Mouse (Mus musculus) embryo, embryonic 10.5 days (tissue): ENCODE data around the gene Rai1.

Source experiments
- DNase-seq: peaks from one replicate; pipeline ENCODE4 v3.0.0-alpha.2; 2015; ENCODE audit warnings: low spot score

Rai1 gene

DNA sequence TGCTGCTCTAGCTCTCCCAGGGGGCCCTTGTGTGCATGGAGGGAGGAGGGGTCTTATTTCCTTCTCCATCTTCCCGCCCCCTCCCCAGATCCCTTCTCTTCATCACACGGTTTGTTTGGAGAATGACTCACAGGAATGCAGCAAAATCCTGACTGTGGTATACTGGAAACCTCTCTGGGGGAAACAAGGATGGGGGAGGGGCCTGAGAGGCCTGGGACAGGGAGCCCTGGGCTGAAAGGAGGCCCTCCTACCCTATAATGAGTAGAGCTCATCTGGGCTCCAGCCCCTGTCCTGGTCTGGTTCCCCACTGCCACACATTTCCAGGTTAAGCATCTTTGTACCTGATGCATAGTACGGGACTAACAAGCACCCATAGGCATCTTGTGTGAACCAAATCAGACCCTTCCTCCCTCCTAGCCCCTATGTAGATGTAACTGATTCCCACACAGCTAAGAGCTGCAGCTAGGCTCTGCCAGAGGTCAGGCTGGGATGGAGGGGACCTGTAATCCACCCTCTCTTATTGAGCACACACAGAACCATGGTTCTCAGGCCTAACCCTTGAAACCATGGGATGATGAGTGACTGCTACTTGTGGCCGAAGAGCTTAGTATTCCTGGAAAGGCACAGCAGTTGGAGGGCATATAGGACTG lies 23.2 kb downstream of the Rai1 start:
- peak; percentile 56 for DNase-seq

DNA sequence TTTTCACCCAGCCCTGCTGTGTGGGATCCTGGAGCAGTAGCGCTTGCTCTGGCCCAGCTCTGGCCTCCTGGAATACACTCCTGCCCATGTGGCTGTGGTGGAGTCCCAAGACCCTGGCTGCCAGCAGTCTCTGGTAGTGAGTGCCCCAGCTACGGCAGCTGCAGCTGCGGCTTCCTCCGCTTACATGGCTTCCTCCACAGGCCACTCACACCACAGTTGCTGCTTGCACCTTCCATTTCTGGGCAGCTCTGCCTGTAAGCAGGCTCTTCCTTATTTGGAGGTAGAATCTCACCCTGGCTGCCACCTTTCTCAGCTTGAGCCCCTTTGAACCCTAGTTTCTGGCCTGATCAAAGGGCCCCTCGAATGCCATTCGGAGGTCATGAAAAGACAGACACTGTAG lies 25.7 kb downstream of the Rai1 start:
- no peak for DNase-seq

DNA sequence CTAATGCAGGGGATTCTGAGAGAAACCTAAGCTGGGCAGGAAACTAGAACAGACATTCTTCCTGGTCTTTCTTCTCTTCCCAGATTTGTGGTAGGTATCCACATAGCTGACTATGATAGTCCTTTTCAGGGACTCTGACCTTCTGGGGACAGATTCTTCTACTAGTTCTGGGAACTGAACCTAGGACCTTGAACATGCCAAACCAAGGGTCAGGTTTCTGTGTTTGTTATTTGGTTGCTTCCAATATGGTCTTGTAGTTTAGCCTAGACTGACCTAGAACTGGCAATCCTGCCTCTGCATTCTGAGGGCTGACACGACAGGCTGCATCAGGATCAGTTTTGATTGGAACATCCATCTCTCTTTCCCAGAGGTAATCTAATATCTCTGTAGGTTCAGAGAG lies 27.2 kb downstream of the Rai1 start:
- no peak for DNase-seq

DNA sequence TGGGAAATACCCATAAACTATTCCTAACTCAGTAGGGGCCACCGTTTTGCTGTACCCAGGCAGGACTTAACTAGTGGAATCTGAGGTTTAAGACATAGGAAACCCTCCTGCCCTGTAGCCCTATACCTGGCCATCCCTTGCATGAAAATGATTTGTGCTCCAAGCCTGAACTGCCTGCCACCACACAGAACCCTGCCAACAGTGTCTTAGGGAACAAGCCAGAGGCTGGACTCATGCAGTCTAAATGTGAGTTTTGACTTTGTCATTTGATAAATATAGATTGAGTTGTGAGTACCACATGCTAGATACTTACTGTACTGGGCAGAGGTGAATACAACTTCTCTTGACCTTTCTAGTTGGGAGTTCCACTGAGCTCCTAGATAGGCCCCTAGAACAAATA lies 31.7 kb downstream of the Rai1 start:
- DNase-seq, result no peak

DNA sequence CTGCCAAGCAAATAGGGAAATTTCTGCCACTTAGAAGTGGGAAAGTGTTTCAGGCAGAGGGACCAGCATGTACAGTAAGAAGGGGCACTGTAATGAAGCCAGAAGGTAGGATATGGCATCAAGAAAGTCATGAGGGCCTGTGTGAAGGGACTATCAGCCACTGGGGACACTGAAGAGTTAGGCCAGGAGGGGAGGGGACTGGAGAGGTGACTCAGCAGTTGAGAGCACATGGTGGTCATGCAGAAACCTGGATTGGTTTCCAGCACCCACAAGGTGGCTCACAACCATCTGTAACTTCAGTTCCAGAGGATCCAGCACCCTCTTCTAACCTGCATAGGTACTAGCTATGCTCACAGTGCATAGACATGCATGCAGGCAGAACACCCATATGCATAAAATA lies 32.4 kb downstream of the Rai1 start:
- DNase-seq, result no peak

DNA sequence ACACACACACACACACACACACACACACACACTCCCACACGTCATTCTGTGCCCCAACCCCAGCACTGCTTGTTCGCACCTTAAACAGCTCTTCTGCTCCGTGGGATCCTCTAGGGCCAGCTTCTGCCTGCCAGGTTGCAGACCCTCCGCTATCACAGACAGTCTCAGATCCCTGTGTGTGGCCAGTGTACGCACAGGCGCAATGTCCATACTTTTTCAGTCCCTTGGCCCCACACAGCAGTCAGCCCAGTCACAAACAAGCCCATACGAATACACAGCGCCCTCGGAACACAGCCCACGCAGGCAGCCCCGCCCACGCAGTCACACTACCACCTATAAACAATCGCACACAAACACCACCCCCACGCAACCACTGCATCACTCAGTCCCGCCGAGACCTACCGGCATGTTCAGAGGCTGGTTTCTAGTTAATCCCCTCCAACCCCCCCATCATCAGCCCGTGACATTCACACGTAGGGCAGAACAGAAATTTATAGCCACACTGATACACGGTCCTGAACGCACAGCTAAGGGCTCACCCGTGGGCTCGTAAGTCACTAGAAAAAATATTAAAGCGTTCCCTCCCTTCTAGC lies 34.4 kb downstream of the Rai1 start:
- peak; percentile 50 for DNase-seq

DNA sequence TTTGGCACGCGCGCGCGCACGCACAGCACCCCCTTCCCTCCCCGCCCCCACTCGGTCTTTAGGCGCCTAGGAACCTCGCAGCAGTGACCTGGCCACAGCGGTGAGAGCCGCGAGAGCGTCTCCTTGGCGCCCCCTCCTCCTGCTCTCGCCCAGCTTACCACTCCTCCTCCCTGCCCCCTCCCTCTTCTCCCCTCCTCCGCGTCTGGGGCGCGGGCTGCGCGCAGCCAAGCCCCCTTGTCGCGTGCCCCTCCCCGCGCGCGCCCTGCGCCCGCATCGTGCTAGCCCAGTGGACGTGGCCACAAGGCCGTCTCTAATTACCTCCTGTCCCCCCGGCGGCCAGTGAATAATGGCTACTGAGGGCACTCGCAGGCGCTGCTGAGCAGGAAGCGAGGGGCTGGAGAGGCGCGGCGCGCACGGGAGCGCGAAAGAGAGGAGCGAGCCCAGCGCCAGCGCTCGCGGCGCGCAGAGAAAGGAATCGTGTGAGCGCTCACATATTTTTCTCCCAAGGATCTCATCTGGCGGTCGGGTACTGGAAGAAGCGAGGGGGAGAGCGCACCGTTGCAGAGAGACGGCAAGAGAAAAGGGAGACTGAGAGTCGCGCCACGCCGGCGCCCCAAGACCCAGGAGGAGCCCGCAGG lies 35.0 kb downstream of the Rai1 start:
- DNase-seq, result peak; percentile 93

DNA sequence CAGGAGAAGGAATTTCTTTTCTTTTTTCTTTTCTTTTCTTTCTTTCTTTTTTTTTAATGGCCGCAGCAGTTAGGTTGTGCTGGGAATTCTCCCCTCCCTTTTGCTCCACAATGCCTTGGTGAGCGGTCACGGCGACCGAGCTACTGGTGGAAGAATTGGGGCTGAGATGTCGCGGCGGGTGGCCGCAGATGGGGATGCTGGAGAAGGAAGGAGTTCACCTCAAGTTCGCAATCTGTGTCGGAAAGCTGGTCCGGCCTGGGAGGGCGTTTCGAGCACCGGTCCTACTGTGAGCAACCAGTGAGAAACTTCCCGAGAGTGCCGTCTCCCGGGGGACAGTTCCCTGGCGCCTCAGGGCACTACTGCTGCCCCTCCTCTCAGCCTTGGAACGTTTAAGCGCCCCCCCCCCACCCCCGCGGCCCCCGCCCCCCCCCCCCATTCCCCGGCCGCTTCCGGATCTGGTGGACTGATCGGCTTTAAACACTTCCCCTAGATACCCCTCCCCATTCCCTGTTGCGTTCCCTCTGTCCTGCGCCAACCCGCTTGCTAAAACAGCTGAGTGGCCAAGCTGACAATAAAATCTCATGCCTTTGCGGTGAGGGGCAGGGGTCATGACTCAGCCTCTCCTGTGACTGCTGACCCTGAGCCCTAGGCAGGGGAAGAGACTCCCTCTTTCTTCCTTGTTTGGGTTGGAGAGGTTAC lies 35.9 kb downstream of the Rai1 start:
- peak; percentile 67 for DNase-seq

DNA sequence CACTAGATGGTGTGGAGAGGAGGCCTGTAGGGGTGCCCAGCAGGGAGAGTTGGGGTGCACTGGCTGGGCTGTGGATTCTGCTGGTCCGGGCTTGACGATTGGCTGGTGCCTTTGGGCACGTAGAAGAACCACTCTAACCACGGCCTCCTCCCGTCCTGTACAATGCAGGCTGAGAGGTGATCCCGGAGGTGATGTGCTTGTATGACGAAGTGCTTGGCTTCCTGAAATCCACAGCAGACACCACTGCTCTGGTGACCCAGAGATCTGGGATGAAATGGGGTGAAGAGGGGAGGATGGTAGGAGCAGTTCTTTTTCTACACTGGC lies 36.4 kb downstream of the Rai1 start:
- no peak for DNase-seq

DNA sequence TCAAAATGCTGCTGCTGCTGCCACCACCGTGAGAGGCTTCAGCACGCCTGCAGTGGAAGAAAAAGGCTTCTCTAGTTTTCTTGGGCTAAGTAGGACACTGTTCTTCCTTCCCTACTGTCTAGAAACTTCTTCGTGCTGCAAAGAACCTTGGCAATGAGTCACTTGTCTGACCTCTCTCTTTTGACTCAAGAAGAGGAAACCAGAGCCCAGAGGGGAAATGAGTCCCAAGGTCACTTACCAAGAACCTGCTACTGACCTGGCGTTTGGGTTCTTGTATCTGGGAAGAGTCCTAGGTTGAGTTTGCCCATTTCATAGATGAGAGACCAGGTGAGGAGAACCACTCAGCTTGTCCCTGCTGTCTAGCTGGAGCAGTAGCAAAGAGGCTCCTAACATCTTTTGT lies 38.3 kb downstream of the Rai1 start:
- DNase-seq, result no peak

DNA sequence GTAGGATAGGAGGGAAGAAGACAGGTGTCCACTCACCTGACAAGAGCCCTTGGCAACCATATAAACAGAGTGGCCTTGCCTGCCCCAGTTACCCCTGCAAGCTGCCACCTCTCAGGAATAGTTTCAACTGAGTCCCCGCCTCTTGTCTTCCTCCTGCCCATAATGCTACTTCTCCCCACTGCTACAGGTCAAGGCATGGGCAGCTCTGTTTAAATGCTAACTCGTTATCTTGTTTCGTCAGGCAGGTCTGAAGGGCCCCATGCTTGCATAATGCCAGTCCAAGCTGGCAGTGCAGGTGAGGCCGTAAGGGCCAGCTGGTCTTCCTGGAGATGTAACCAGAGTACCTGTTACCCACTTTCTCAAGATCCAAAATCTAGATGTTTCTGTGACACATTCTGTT lies 41.4 kb downstream of the Rai1 start:
- DNase-seq, result no peak

DNA sequence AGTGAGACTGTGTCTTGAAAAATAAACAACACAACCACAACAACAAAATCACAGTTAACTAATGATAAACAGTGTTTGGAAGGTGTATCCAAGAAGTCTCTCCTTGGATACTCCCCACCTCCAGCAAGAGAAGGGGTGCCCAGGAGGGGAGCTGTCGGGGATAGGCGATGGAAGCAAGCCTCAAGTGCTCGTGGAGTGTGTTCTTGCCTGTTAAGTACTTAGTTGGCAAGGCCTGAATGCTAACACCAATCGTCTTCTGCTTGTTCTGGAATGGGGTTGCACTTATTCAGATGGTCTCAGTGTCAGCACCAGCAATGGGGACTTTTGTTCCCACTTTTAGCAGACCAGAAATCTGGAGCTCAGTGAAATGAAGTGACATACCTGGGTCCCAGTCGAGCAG lies 43.8 kb downstream of the Rai1 start:
- no peak for DNase-seq

DNA sequence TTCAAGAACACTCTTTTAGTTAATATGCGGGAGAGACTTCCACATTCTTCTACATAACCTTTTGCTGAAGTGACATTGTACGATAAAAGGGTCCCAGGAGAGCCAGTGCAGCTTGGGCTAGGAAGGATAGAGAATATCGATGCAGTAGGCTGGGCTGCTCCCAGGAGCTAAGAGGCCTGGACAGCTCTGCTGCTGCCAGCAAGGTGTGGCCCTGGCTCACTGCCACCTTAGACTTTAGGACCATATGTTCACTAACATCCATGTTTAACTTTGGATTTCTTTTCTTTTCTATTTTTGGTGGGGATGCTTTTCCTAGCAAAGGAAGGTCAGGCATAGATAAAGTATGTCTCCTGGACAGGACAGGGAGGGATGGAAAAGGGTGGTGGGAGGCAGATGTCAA lies 44.3 kb downstream of the Rai1 start:
- no peak for DNase-seq

DNA sequence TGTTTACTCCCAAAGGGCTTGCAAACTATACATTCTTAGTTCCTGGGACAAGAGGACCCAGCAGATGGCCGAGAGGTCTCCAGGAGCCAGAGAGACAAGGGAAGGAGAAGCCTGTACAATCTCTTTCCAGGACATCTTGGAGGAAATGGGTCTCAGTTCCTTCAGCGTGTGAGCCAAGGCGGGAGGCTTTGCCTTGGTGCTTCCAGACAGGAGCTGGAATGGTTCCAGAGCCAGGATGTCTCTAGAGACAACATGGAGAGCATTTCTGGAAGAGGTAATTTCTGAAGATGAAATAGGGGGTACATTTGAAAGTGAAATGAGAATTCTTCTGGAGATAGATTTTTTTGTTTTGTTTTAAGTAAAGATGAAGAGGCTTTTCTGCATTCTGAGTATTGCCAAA lies 45.9 kb downstream of the Rai1 start:
- DNase-seq, result no peak

DNA sequence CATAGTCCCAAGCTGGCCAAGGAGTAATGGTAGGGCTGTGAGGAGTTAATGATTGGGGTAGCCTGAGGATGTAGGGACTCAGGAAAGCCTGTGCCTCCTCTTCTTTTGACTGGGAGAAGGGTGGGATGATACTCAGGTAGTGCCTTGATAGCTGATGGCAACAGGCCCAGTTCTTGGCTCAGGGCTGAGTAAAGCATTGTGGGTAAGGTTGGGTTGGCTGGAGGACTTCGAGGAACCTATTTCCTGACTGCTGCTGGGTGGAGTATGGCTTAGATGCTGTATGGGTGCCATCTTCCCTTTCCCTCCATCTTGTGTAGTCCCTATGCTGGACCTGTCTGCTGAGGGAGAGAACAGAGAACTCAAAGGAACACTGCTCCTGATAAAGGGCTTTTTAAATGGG lies 47.5 kb downstream of the Rai1 start:
- no peak for DNase-seq

DNA sequence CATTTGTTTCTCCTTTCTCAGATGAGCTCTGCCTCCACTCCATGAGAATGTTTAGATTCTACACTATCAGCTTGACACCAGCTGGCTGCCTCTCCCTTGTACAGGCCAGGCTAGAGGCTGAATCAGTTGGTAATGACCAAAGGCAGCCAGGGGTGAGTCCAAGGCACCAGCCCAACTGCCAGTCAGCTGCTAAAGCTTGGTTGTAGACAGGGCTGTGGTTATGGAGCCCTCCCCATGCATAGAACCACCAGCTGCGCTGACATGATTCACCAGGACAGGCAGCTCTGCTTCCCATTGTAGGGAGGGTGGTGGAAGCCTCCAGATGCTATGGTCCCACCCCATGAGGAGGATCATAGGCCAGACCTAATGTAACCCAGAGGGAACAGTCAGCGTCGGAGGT lies 49.1 kb downstream of the Rai1 start:
- no peak for DNase-seq

DNA sequence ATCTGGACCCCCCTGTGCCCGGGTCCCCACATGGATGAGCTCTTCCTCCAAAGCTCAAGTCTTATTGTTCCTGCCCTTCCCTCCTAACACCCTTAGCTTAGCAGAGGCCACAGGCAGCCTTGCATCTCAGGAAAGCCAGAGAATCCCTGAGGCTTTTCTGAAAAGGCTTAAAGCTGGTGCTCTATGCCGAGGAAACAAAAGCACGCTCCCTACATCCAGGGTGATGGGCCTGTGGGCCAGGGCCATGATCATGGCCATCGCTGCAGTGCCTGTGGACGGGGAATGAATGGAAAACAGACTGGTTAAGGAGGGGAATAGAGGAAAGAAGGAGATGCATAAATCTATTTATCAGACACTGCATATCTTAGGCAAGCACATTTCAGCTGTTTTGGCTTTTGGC lies 50.9 kb downstream of the Rai1 start:
- DNase-seq, result no peak

DNA sequence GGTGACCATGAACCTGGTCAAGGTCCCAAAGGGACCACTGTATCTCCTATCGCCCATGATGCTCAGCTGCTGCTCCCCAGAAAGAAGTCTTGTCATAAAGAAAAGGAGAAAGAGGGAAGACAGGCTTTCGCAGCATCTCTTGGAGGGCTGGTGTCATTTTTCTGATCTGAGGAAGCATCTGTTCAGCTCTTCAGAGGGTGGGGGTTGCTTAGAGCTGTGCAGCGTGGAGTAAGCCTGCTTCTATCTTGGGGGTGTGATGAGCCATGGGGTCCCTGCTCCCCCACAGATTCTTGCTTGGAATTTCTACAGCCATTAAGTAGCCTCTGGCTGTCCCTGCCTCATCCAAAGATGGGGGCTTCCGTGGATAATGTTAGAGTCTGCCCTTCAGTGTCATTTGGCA lies 53.5 kb downstream of the Rai1 start:
- DNase-seq, result no peak

DNA sequence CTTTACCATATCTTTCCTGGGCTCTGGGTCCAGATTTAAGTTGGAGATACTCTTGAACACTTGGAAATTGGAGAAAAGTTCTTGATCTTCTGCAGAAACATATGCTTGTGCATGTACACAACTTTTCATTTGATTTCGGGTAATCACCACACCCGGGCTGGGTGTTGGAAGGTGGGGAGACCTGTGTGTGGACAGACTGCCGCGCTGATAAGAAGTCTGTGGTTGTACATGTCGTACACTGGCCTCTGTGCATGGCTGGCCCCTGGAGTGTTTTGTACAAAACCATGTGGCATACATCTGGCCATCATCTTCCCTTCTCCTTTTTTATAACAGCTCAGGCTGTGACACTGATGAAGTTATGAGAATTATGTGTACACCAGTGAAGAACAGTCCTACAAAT lies 55.1 kb downstream of the Rai1 start:
- no peak for DNase-seq

DNA sequence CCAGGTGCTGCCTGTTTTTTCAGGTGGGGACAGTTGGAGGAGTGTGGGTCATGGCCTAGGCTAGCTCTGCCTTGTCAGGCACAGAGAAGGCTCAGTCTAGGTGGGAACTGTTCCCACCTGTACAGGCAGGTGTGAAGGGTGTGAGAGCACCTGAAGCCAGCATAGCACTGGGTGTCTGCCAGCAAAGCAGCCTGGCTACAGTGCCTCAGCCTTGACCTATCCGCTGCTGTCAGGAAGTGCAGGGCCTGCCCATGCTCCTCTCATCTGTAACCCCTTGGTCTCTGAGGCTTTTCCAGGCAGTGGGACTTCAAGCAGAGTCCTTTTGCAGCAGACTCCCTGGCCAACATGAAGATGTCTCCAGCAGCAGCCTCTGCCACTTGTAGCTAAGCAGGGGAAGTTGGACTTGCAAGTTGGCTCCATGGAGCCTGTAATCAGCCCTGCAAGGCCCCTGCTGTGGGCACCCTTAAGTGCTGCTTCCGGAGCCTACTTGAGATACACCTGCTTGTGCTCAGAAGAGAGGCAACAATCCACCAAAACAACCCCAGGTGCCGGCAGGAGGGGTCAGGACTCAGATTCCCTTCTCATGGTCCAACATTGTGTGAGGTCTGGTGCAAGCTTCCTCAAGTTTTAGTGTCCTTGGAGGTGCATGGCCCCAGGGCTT lies 55.8 kb downstream of the Rai1 start:
- DNase-seq, result no peak

DNA sequence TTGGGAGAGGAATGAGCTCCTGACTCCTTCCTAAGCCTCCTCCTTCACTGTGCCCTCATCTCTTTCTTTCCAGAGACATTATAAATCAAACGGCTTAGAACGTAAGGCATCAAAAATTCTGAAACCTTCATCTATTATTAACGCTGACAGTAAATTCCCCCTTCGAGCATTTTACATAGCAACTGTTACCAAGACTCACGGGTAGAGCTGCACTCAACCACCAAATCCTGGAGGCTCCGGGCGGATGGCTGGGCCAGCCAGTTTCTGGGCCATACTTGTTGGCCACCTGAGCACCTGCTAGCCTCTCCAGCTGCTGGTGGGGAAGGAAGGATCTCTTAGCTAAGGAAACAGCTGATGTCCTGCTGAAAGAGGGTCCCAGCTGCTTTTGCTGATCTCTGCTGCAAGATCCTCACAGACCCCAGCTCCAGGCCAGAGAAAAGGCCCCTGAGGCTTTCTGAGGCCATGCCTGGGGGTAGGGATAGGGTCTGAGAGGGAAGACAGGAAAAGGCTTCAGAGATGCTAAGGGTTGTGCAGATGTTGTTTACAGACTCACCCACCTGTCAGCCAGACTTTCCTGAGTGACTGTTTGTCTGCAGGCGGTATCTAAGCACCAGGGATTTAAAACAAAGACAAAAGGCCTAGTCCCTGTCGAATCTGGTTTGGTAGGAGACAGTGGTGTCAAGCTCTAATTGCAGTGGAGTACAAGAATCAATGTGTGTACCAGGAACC lies 56.5 kb downstream of the Rai1 start:
- no peak for DNase-seq

DNA sequence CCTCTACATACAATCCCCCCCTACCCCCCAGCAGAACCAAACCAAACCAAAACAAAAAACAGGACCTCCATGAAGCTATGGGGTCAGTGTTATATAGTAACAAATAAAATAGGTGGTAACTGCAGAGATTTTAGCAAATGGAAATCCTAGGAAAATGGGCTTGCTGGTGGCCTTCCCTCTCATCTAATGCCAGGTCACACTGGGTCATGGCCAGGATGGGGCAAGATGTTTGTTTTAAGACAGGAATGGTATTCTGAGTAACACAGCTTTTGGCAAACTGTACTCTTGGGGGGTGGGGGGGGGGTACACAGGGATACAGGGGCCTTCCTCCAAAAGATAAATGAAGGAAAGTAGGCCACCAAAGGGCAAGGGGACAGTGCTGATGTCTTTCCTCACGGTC lies 57.7 kb downstream of the Rai1 start:
- no peak for DNase-seq
